Mouse (Mus musculus) layer of hippocampus, adult 9-11 months (tissue): ENCODE measurements at regions not wholly inside any gene's neighbourhood (a gene's known extent, or its start where the extent isn't known, plus 50 kb on each side); places are given as distances from the start of the nearest gene placed in this dataset.

Experiments used
- DNase-seq: peaks from one replicate; pipeline ENCODE4 v3.0.0; 2022

- DNase-seq = no peak
Observed at GRCm38 (mm10) chr12:58901931-58902330, 109.9 kb downstream of the Sec23a start.

- no peak for DNase-seq
Observed at GRCm38 (mm10) chr12:58875808-58876207, 136.0 kb downstream of the Sec23a start.

- no peak for DNase-seq
Observed at GRCm38 (mm10) chr12:58872465-58872864, 139.4 kb downstream of the Sec23a start.

- DNase-seq = no peak
Observed at GRCm38 (mm10) chr12:58856498-58856897, 155.3 kb downstream of the Sec23a start.

- peak; percentile 8 for DNase-seq
Observed at GRCm38 (mm10) chr12:58851677-58852385, 160.0 kb downstream of the Sec23a start.

GRCm38 (mm10) chr12:58829656-58830055, 182.2 kb downstream of the Sec23a start:
- no peak for DNase-seq

- DNase-seq = no peak
Observed at GRCm38 (mm10) chr12:58827864-58828263, 184.0 kb downstream of the Sec23a start.

GRCm38 (mm10) chr12:58825139-58825921, 186.5 kb downstream of the Sec23a start:
- DNase-seq = no peak

GRCm38 (mm10) chr12:58822971-58823370, 188.8 kb downstream of the Sec23a start:
- no peak for DNase-seq

GRCm38 (mm10) chr12:58804068-58804467, 207.7 kb downstream of the Sec23a start:
- DNase-seq = no peak

GRCm38 (mm10) chr12:58802410-58802809, 209.4 kb downstream of the Sec23a start:
- peak; percentile 84 for DNase-seq
